Mouse (Mus musculus) layer of hippocampus, adult 6 months (tissue): ENCODE results near the gene B3gat3. TPM values are rescaled to one million over a fixed set of nuclear protein-coding genes. Genes with fewer than 3 reads are reported as not detected.

Experiments used
- microRNA-seq: library from miRNA; unstranded; fragments of <30 nt; microRNA quantifications from one replicate; pipeline ENCODE4 v1.2.0, GENCODE M21; 2020
- polyA plus RNA-seq: library from polyadenylated mRNA; unstranded; fragments of <200 nt; fragmentation: Nextera tagmentation; gene quantifications from 2 replicates; pipeline ENCODE4 v1.2.3, GENCODE M21; 2021

The B3gat3 gene
- polyA plus RNA-seq, 1 experiment from 2014 or later: 47.5 TPM

Small RNA genes within 50 kb of the gene (microRNA-seq; reads per million reads assigned to microRNA genes)
- not detected for gene Mir5136

Other genes starting within 250 kb of the B3gat3 start
- 194 and 203 TPM in 2 replicates for gene Slc3a2, start 197.0 kb upstream of the B3gat3 start, polyA plus RNA-seq
- gene Wdr74, start 184.5 kb upstream of the B3gat3 start, polyA plus RNA-seq: 60.1 and 61.7 TPM in 2 replicates
- gene 1700092M07Rik, start 179.7 kb upstream of the B3gat3 start, polyA plus RNA-seq: 0.38 TPM in 1 of 2 replicates, not detected in the other
- 27.4 and 27.8 TPM in 2 replicates for gene Stx5a, start 179.0 kb upstream of the B3gat3 start, polyA plus RNA-seq
- gene Nxf1, start 163.3 kb upstream of the B3gat3 start, polyA plus RNA-seq: 29.6 and 30.3 TPM in 2 replicates
- 260 and 276 TPM in 2 replicates for gene Tmem223, start 149.4 kb upstream of the B3gat3 start, polyA plus RNA-seq
- 34.5 and 40.0 TPM in 2 replicates for gene Tmem179b, start 145.9 kb upstream of the B3gat3 start, polyA plus RNA-seq
- 14.4 and 16.9 TPM in 2 replicates for gene Taf6l, start 134.0 kb upstream of the B3gat3 start, polyA plus RNA-seq
- gene Polr2g, start 121.8 kb upstream of the B3gat3 start, polyA plus RNA-seq: 237 and 259 TPM in 2 replicates
- gene Zbtb3, start 117.8 kb upstream of the B3gat3 start, polyA plus RNA-seq: 1.8 and 2.2 TPM in 2 replicates
- gene Ttc9c, start 101.0 kb upstream of the B3gat3 start, polyA plus RNA-seq: 16.3 and 23.9 TPM in 2 replicates
- 6.1 and 6.8 TPM in 2 replicates for gene Hnrnpul2, start 100.4 kb upstream of the B3gat3 start, polyA plus RNA-seq
- not detected in 2 replicates for gene AC129217.1, start 90.6 kb upstream of the B3gat3 start, polyA plus RNA-seq
- gene Bscl2, start 82.9 kb upstream of the B3gat3 start, polyA plus RNA-seq: 90.2 and 97.4 TPM in 2 replicates
- 238 and 326 TPM in 2 replicates for gene Gng3, start 81.2 kb upstream of the B3gat3 start, polyA plus RNA-seq
- 0.16 and 0.25 TPM in 2 replicates for gene Lrrn4cl, start 69.6 kb upstream of the B3gat3 start, polyA plus RNA-seq
- 153 and 176 TPM in 2 replicates for gene Ubxn1, start 48.9 kb upstream of the B3gat3 start, polyA plus RNA-seq
- gene Uqcc3, start 39.5 kb upstream of the B3gat3 start, polyA plus RNA-seq: 71.6 and 77.0 TPM in 2 replicates
- 3.7 and 5.7 TPM in 2 replicates for gene Lbhd1, start 36.6 kb upstream of the B3gat3 start, polyA plus RNA-seq
- not detected in 2 replicates for gene Gm49403, start 36.4 kb upstream of the B3gat3 start, polyA plus RNA-seq
- 77.9 and 90.8 TPM in 2 replicates for gene 1810009A15Rik, start 31.5 kb upstream of the B3gat3 start, polyA plus RNA-seq
- 4.9 and 10.5 TPM in 2 replicates for gene Gm49416, start 31.4 kb upstream of the B3gat3 start, polyA plus RNA-seq
- 6.6 and 8.1 TPM in 2 replicates for gene Ints5, start 27.4 kb upstream of the B3gat3 start, polyA plus RNA-seq
- 20.4 and 22.5 TPM in 2 replicates for gene Ganab, start 22.3 kb upstream of the B3gat3 start, polyA plus RNA-seq
- gene Rom1, start 9.0 kb downstream of the B3gat3 start, polyA plus RNA-seq: 5.4 and 6.3 TPM in 2 replicates
- gene Eml3, start 9.2 kb downstream of the B3gat3 start, polyA plus RNA-seq: 3.5 and 4.0 TPM in 2 replicates
- 22.3 and 23.3 TPM in 2 replicates for gene Mta2, start 21.5 kb downstream of the B3gat3 start, polyA plus RNA-seq
- gene Tut1, start 33.5 kb downstream of the B3gat3 start, polyA plus RNA-seq: 10.4 and 11.1 TPM in 2 replicates
- gene Eef1g, start 46.7 kb downstream of the B3gat3 start, polyA plus RNA-seq: 400 and 450 TPM in 2 replicates
- gene Ahnak, start 68.9 kb downstream of the B3gat3 start, polyA plus RNA-seq: 5.6 and 7.2 TPM in 2 replicates
- gene Scgb1a1, start 167.6 kb downstream of the B3gat3 start, polyA plus RNA-seq: not detected in 2 replicates
- 81.0 and 108 TPM in 2 replicates for gene Asrgl1, start 215.3 kb downstream of the B3gat3 start, polyA plus RNA-seq